Mouse (Mus musculus) neural tube, embryonic 10.5 days (tissue): ENCODE measurements around the gene Magohb.
"Not testable (repeated sequence)": the region's sequence is repeated elsewhere in the genome, so short reads cannot be mapped to it uniquely, and the experiment has no call there.

Experiments
- DNase-seq: peaks from one replicate; pipeline ENCODE4 v3.0.0-alpha.2; 2017; ENCODE audit warnings: low spot score; ENCODE audit errors: extremely low spot score

Gene Magohb

GRCm38 (mm10) chr6:131292991-131293788 lies at the start of gene Magohb:
Gene Magohb (minus strand): TSS chr6:131293244.
- peak; percentile 86 for DNase-seq

GRCm38 (mm10) chr6:131340082-131340481 lies 47.0 kb upstream of the Magohb start:
- DNase-seq = no peak

GRCm38 (mm10) chr6:131339309-131339708 lies 46.3 kb upstream of the Magohb start:
- no peak for DNase-seq

- no peak for DNase-seq
Measured at GRCm38 (mm10) chr6:131338787-131339186, 45.7 kb upstream of the Magohb start.

GRCm38 (mm10) chr6:131327076-131327475 lies 34.0 kb upstream of the Magohb start:
- DNase-seq = no peak

- no peak for DNase-seq
Measured at GRCm38 (mm10) chr6:131321854-131322639, 29.0 kb upstream of the Magohb start.

- no peak for DNase-seq
Measured at GRCm38 (mm10) chr6:131316155-131317101, 23.4 kb upstream of the Magohb start.

- no peak for DNase-seq
Measured at GRCm38 (mm10) chr6:131308031-131308430, 15.0 kb upstream of the Magohb start.

- DNase-seq = no peak
Measured at GRCm38 (mm10) chr6:131304776-131305175, 11.7 kb upstream of the Magohb start.

- DNase-seq = no peak
Measured at GRCm38 (mm10) chr6:131298531-131298930, 5.5 kb upstream of the Magohb start.

- DNase-seq = no peak
Measured at GRCm38 (mm10) chr6:131294435-131295112, 1.5 kb upstream of the Magohb start.

- DNase-seq = no peak
Measured at GRCm38 (mm10) chr6:131293916-131294315, 872 bp upstream of the Magohb start.

GRCm38 (mm10) chr6:131292276-131292990 lies 611 bp downstream of the Magohb start:
- DNase-seq = peak; percentile 13

- DNase-seq = no peak
Measured at GRCm38 (mm10) chr6:131290430-131290829, 2.6 kb downstream of the Magohb start.

GRCm38 (mm10) chr6:131278160-131278559 lies 14.9 kb downstream of the Magohb start:
- not testable (repeated sequence) for DNase-seq

- DNase-seq = no peak
Measured at GRCm38 (mm10) chr6:131276659-131277058, 16.4 kb downstream of the Magohb start.

GRCm38 (mm10) chr6:131272311-131272710 lies 20.7 kb downstream of the Magohb start:
- DNase-seq = no peak

- DNase-seq = no peak
Measured at GRCm38 (mm10) chr6:131270312-131270711, 22.7 kb downstream of the Magohb start.

GRCm38 (mm10) chr6:131269599-131269998 lies 23.4 kb downstream of the Magohb start:
- DNase-seq = no peak

GRCm38 (mm10) chr6:131264175-131264574 lies 28.9 kb downstream of the Magohb start:
- no peak for DNase-seq
